Mouse (Mus musculus): ENCODE measurements around the gene Carm1.
"Not testable (repeated sequence)": the region's sequence is repeated elsewhere in the genome, so short reads cannot be mapped to it uniquely, and the experiment has no call there.

Gene Carm1

GRCm38 (mm10) chr9:21546789-21547074 lies at the start of gene Carm1:
Carm1 (plus strand) TSS chr9:21546894.
- no peak for DNase-seq (ENCODE audit: low spot score)

DNA sequence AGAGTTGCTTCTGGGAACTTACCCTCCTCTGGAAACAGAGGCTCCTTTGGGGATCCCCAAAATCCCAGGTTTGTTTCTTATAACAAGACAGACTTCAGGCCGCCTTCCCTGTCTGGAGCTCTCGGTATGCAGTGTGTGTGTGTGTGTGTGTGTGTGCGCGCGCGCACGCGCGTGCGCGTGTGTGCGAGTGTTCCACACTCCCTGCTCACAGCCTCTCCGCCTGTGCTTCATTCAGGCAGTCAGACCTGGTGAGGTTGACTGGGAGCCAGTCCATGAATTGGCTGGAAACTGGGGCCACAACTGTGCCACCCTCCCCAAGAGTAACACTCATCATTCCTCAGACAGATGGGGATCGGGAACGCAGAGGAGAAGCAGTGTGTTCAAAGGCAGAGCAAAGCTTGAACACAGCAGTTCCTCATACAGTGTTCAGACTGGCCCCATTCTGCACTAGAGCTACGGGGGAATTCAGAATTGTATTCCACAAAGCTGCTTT lies 49.6 kb upstream of the Carm1 start:
- DNase-seq (ENCODE audit: low spot score): no peak

GRCm38 (mm10) chr9:21497664-21498063 lies 49.0 kb upstream of the Carm1 start:
- no peak for DNase-seq (ENCODE audit: low spot score)

DNA sequence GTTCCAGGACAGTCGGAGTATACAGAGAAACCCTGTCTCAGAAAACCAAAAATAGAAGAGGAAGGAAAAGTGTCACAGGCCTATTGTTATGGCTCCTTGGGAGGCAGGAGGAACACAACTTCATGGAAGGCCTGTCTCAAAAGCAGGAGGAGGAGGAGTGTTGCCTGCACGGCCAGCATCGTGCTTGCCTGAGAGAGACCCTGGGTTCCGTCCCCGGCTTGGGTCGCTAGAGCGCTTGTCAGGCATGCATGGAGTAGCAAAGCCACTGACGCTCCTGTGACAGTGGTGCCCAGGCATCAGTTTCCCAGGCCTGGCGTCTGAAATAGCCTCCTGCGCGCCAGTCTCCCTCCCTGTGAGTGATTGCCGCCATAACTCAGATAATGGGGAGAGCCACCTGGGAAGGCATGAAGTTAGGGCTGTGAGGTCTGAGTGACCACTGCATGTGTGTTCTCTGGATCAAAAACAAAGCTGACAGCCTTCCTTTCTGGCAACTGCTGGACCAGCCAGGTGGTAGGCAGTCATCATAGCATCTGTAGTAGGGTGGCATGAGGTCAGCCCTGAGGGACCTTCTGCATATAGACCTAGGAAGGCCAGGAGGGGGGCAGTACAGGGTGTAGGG lies 48.3 kb upstream of the Carm1 start:
- no peak for DNase-seq (ENCODE audit: low spot score)

DNA sequence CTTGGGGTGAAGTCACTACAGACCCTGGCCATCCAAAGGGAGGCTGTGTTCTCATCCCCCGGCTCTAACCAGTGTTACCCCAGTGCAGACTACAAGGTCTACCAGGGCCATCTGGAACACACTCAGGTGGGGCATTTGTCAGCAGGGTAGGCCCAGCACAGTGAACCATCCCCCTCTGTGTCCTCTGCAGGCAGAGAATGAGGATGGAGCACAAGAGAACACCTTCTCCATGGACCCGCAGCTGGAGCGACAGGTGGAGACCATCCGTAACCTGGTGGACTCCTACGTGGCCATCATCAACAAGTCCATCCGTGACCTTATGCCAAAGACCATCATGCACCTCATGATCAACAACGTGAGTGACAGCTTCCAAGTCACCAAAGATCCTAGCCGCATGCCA lies 43.3 kb upstream of the Carm1 start:
- no peak for DNase-seq (ENCODE audit: low spot score)

GRCm38 (mm10) chr9:21505767-21506166 lies 40.9 kb upstream of the Carm1 start:
- no peak for DNase-seq (ENCODE audit: low spot score)

DNA sequence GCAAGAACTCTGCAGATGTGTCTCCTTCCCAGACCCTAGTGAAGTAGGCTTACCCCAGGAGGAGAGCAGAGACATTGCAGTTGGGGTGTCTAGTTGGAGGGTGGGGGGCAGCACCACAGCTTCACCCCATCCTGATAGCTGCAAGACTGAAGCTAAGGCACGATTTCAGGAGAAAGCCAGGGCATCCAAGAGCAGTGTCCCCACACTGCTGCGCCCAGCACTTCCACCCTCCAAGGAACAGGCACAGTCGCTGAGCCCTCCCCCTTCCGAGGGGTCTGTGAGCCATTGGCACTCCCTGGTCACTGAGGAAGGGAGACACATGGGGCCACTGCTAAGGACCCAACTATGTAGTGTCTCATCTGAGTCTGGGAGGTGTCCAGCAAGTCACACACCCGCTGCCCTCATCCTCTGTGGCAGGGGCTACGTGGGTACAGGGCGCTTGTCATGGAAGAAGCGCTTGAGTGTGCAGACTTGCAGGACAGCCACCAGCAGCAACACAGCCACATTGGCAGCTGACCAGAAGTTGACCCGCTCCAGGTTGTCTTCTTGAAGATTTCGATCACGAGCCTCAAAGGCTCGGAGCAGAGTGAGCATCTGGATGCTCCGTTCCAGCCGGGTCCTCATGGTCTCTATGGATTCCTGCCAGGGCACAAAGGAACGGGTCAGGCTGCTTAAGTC lies 38.8 kb upstream of the Carm1 start:
- peak; percentile 49 for DNase-seq (ENCODE audit: low spot score)

DNA sequence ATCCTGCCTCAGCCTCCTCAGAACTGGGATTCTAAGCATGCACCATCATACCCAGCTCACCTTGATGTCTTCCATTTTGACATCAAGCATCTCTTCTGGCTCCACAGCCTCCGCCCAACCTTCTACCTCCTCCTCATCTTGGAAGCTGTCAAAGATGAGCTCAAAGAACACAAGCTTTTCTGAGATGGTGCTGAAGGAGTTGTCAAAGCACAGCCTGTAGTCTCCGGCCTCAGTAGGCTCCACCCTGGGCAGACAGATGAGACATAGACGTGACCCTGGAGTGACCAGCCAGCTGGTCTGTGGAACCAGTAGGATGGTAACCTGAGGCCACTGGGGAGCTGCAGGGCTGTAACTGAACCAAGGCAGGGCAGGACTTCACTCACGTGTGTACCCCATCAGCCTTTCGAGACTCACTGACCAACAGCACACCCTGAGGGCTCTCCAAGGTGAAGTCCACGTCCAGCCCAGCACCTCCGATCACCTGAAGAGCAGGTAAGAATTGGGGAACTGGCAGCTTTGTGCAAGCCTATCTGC lies 37.8 kb upstream of the Carm1 start:
- no peak for DNase-seq (ENCODE audit: low spot score)

DNA sequence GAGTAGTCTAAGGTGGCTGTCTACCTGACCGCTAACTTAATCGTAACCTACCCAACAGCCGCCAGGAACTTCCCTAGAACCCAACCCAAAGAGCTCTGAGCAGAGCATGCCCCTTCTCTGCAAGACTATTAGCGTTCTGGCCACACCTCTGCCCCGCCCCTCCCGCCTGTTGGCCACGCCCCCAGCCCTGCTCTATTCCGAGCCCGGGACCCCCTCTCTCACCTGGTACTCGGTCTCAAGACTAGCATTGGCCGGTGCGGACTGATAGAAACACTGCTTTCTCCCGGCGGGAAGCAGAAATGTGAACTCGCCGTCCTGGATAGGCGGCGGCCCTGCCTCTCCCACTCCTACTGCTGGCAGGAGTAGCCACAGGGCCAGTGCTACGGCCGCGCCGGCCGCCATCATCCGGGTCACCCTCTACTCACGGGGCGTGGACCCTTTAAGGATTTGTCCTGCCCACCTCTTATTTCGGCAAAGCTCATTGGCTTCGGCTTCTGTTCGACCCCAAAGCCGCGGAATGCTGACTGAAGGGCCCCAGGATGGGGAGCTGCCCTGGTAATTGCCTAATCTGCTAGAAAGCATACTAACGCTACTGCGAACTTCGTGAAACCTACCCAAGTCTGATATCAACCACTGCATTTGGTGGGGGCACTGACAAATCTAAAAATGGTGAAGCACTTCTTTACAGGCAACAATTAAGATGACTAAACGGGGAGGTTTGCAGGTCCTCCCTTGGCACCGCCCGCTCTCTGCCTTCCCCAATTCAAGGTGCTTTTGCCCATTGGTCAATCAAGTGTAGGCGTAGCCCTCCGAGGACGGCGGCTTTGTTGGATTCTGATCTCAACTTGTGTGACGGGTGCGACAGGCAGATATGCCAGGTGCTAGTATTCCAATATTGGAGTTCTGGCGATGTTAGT lies 36.7 kb upstream of the Carm1 start, which contains the start of gene Tmed1:
Gene Tmed1 (minus strand): TSS at position 481 of the 917 bp plus-strand sequence.
- peak; percentile 91 for DNase-seq (ENCODE audit: low spot score)

DNA sequence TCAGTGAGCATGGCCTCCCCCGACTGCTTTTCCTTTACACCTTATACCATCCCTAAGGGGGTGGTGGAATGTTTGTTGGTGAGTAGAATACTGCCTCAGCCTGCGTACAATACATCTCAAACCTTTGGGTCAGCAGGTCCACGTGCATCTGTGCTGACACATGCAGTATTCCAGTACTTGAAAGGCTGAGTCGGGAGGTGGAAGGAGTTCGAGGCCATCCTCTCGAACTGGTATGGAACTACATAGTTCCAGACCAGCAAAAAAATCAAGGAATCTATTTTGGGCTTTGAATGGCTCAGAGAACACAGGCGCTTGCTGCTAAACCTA lies 36.0 kb upstream of the Carm1 start:
- DNase-seq (ENCODE audit: low spot score): no peak

DNA sequence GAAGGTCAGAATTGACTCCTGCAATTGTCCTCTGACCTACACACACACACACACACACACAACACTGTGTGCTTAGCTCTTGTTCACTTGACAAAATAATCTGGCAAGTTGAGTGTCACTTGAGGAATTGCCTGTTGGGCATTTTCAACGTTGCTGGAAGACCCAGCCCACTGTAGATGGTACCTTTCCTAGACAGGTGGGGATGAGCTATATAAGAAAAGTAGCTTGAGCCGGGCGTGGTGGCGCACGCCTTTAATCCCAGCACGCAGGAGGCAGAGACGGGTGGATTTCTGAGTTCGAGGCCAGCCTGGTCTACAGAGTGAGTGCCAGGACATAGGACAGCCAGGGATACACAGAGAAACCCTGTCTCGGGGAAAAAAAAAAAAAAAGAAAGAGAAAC lies 35.6 kb upstream of the Carm1 start:
- DNase-seq (ENCODE audit: low spot score): no peak

DNA sequence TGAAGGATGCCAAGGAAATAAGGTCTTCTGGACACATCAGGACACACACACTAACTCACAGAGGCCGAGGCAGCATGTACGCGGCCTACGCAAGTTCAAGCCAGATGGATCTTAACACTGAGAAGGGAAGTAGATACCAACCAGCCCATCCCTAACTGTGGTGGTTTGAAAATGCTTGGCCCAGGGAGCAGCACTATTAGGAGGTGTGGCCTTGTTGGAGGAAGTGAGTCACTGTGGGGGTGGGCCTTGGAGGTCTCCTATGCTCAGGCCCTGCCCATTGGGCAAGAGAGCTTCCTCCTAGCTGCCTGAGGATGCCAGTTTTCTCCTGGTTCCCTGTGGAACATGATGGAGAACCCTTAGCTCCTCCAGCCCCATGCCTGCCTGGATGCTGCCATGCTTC lies 33.2 kb upstream of the Carm1 start:
- DNase-seq (ENCODE audit: low spot score): no peak

DNA sequence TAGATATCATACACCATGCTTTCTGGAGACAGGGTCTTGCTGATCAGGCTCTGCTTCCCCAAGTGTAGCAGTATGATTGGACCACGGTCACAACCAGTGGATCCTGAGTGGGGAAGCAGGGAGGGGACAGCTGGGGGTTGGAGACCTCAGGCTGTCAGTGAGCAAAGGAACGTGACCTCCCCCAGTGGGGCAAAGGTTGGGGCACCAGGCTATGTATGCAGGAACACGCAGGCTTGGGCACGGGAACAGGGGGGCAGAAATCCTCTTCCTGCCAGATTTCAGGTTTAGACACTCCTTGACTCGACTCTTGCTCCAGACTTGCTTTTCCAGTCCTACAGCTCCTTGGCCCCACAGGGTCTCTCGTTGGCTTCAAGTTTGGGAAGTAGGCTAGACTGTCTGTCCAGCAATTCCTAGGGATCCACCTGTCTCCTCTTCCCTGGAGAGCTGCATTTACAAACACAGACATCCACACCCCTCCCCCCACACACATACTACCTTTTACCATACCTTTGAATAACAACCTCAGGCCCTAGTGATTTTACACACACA lies 28.7 kb upstream of the Carm1 start:
- no peak for DNase-seq (ENCODE audit: low spot score)

DNA sequence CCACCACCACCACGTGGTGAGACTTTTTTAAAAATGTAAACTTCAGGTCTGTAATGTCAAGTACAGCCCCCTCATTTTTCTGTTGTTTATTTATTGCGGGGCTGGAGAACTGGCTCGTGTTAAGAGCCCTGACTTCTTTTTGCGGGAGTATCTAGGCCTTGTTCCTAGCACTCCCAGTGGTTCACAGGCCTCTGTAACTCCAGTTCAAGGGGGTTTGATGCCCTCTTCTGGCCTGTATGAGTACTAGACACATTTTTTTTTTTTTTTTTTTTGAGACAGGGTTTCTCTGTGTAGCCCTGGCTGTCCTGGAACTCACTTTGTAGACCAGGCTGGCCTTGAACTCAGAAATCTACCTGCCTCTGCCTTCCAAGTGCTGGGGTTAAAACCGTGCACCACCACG lies 28.0 kb upstream of the Carm1 start:
- not testable (repeated sequence) for DNase-seq (ENCODE audit: low spot score)

DNA sequence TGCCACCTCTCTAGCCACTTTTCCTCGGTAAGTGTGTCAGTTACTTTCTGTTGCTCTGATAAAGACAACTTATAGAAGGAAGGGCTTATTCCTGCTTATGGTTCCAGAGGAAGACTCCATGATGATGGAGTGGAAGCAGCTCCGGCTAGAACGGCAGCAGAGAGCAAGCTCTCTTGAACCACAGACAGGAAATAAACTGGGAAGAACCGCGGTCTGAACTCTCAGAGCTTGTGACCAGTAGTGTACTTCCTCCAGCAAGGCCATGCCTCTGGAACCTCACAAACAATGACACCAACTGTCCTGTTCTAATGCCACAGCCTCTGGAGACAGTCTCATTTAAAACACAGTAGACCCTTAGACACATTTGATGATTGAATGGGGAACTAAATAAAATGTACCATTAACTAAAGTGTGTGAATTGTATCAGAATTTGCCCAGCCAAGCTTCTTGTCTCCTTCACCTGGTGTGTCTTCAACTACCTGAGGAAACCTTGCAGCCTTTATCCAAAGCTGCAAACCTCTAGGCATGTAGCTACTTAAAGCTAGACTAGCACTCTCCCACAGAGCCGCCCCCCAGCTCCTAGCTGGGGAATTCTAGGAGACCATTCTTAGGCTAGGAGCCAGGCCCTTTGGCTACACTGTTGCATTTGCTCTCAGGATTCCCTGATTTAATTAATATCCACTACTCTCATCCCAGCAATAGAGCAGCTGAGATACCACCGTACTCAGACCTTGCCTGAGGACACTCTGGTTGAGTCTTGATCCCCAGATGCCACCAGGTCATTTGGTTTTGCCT lies 21.4 kb upstream of the Carm1 start:
- no peak for DNase-seq (ENCODE audit: low spot score)

- DNase-seq (ENCODE audit: low spot score): no peak
Observed at GRCm38 (mm10) chr9:21525937-21526633, 20.6 kb upstream of the Carm1 start, which contains the start of gene AB124611. AB124611 (plus strand) TSS chr9:21526176.

GRCm38 (mm10) chr9:21526634-21526944 lies 20.1 kb upstream of the Carm1 start:
- no peak for DNase-seq (ENCODE audit: low spot score)

DNA sequence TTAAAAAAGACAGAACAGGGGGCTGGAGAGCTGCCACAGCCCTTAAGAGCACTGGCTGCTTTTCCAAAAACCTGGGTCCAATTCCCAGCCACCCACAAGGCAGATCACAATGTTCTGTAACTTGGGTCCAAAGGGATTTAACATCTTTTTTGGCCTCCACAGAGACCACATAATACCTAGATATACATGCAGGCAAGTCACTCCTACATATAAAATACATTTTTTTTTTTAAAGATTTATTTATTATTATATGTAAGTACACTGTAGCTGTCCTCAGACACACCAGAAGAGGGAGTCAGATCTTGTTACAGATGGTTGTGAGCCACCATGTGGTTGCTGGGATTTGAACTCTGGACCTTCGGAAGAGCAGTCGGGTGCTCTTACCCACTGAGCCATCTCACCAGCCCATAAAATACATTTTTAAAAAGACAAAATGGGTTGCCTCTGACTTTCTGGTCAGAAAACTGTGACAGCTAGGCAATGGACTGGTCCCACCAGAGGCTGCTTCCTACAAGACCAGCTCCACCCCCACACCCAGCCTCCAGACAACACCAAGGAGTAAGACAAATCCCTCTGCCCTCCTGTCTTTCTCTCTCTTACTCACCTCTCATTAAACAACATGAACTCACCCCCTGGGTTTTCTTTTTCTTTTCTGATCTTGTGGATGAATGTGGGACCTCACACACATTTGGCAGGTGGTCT lies 19.4 kb upstream of the Carm1 start:
- no peak for DNase-seq (ENCODE audit: low spot score)

- DNase-seq (ENCODE audit: low spot score): no peak
Observed at GRCm38 (mm10) chr9:21527917-21528324, 18.8 kb upstream of the Carm1 start.

GRCm38 (mm10) chr9:21536501-21536900 lies 10.2 kb upstream of the Carm1 start:
- no peak for DNase-seq (ENCODE audit: low spot score)

Data from MN1 (cell line).